Mouse (Mus musculus): ENCODE measurements around the gene Heatr5a. TPM values are rescaled to one million over a fixed set of nuclear protein-coding genes. Genes with fewer than 3 reads are reported as not detected.

The Heatr5a gene
- polyA plus RNA-seq, 1 experiment from 2014 or later = 12.7 TPM

DNA sequence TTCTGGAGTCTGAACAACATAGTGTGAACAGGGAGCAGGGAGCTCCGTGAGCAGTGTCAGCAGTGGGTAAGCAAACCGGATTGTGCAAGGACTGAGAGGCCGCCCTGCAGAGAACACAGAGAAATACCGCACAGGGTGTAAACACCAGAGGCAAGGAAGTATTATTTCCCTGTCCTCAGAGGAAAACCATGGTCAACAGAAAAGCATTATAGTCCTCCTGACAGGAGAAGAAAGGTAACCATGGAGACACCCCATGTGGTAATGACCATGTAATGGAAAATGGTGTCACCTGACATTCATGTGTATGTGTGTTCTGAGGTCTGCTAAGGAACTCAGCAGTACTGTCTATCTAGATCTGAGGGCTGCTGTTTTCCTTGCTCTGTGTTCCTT, 105.3 kb downstream of the Heatr5a start:
- no peak for DNase-seq (ENCODE audit: low spot score)
- H3K27ac ChIP-seq = no peak overlapping the region
- no peaks in the 10 kb centered on the region for H3K9me3 ChIP-seq (replicated peaks)
- H3K27me3 ChIP-seq (ENCODE audit: low read depth, poor library complexity, severe bottlenecking) = no peaks in the 10 kb centered on the region
- 73% methylated on average over 4 of the region's 4 CpGs for WGBS
- H3K4me3 ChIP-seq = no peak overlapping the region
- H3K4me1 ChIP-seq = peaks cover 30% of the 10 kb centered on the region
- H3K36me3 ChIP-seq = no peaks in the 10 kb centered on the region

DNA sequence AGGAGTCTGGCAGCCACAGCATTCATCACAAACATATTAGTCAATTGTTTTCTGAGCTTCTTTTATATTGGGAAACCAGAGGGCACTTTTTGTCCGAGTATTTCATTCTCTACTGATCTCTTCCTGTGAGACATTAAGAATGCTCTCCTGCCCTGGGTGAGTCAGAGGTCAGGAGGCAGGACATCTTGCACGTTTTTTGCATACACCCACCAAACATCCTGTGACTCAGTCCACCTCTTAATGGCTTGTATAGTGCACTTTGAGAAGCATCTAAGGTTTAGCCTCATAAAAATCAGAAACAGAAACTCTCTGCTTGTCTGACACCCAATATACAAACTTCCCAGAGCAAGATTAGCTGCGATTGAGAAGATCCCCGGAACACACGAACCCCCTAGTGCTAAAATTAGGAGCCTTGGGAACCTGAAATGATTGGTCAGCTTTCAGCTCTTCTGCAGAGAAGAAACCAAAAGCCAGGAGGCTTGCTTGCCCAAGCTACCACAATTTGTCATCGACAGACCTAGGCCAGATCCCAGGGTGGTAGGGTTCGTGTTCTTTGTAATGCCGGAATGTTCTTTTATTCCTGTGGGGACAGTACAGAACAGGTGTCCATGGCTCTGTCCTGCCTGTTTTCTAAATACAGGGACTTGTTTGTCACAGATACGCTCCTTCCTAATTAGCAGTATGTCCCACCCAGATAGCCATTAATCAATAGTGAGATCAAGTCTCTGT, 105.9 kb downstream of the Heatr5a start:
- H3K27ac ChIP-seq = no peak overlapping the region
- 67% methylated on average over 9 of the region's 9 CpGs for WGBS
- no peak for DNase-seq (ENCODE audit: low spot score)

DNA sequence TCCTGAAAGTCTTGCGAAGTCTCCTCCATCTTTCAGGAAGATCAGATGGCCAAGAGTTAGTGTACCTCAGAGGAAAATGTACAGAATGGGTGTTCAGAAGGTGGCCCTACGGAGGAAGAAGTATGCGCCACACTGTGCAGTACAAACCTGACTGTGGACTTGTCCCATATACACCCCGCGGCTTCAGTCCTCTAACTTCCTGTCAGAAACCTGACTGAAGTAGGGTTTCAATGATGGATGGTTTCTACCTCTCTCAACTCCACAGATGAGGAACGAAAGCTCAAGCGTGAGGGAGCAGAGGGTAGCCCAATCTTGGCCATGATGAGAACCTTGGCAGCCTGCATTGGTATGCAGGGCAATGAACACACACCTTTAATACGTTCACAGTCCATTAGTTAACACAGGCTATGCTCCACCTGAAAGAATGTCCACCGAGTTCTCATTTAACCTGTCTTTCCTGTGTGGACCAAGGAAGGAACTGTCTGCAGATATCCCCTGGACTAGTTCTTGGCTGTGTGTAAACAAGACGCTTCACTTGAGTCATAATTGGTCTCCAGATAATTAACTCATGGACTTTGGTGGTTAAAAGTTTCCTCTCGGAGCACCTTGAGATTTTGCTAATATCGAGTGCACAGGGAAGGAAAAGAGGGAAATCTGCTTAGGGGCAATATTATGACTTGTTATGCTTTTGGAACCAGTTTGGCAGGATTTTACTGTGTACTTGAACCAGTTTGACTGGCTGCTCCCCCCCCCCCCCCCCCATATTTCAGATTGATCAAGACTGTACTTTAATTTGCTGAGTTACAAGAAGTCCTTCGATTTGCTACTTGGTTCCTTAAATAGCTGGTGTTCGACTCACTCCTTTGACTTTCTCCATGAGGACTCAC, 107.8 kb downstream of the Heatr5a start:
- H3K36me3 ChIP-seq = no peaks in the 10 kb centered on the region
- no peak overlapping the region for H3K4me3 ChIP-seq
- DNase-seq (ENCODE audit: low spot score) = no peak
- H3K4me1 ChIP-seq = peaks cover 22% of the 10 kb centered on the region
- no peaks in the 10 kb centered on the region for H3K9me3 ChIP-seq (replicated peaks)
- H3K27ac ChIP-seq = no peak overlapping the region
- WGBS = 91% methylated on average over 14 of the region's 14 CpGs
- H3K27me3 ChIP-seq (ENCODE audit: low read depth, poor library complexity, severe bottlenecking) = no peaks in the 10 kb centered on the region

More for the DNA sequence above, 105.9 kb downstream of the Heatr5a start:
- no peaks in the 10 kb centered on the region for H3K36me3 ChIP-seq
- H3K4me3 ChIP-seq = no peak overlapping the region
- no peaks in the 10 kb centered on the region for H3K9me3 ChIP-seq (replicated peaks)
- no peaks in the 10 kb centered on the region for H3K27me3 ChIP-seq (ENCODE audit: low read depth, poor library complexity, severe bottlenecking)
- H3K4me1 ChIP-seq = peaks cover 26% of the 10 kb centered on the region

DNA sequence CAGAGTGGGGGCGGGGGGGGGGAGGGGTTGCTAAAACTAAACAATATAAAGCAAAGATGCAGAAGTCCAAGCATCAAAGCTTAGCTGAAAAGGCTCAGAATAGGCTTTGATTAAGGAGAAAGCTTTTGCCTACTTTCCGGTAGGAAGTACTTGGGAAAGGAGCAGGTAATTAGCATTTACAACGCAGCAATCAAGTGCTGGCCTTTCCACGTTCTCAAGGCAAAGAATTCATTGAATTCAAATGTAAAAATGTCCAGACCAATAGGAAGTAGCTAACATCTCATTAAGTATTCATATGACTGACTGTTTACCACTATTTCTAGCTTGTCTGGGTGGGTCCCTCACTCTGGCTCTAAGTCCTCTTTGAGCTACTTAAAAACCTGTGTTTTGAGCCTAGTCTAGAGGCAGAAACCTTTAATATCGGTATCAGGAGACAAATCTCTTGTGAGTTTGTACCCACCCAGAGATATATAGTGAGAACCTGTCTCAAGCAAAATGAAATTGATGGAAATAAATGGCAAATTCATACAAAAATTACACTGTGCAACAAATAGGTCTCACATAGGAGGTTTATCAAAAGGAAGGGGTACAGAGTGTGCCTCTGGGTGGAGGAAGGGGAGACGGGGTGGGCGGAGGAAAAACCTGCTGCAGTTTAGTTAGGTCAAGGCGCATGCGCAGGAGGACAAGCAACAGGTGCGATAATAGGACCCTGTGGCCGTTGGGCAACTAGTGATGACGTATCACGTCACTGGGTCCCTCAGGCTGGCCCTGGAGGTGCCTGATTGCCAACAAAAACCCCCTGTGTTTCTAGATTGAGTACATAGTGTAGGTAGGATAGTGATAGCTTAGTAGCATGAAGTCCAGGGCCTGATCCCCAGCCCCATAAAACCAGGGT, 112.7 kb downstream of the Heatr5a start:
- no peaks in the 10 kb centered on the region for H3K27me3 ChIP-seq (ENCODE audit: low read depth, poor library complexity, severe bottlenecking)
- H3K4me1 ChIP-seq = no peaks in the 10 kb centered on the region; the same call in 1 of the 2 replicates
- no peak overlapping the region for H3K27ac ChIP-seq
- no peaks in the 10 kb centered on the region for H3K9me3 ChIP-seq (replicated peaks)
- DNase-seq (ENCODE audit: low spot score) = no peak
- no peak overlapping the region for H3K4me3 ChIP-seq
- WGBS = 68% methylated on average over 13 of the region's 13 CpGs
- no peaks in the 10 kb centered on the region for H3K36me3 ChIP-seq

DNA sequence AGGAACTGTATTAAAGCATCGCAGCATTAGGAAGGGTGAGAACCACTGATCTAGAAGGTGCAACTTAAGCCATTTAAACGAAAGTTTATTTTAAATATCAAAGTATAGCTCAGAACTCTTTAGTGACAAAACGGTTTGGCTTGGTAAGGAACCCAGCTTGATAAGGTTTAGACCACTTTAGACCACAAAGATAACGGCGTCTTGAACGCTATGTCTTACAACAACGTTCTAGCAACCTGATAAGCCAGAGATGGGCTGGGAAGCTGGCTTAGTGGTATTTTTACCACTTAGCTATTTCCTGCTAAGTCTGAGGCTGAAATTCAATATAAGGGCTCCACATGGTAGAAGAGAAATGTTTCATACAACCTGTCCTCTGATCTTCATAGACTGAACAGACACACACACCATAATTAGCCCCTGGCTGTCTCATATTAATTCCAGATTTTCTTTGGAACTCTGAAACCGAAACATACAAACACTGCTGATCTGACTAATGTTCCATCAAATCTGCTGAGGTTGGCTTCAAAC, 114.3 kb downstream of the Heatr5a start:
- no peaks in the 10 kb centered on the region; the same call in 1 of the 2 replicates for H3K4me1 ChIP-seq

DNA sequence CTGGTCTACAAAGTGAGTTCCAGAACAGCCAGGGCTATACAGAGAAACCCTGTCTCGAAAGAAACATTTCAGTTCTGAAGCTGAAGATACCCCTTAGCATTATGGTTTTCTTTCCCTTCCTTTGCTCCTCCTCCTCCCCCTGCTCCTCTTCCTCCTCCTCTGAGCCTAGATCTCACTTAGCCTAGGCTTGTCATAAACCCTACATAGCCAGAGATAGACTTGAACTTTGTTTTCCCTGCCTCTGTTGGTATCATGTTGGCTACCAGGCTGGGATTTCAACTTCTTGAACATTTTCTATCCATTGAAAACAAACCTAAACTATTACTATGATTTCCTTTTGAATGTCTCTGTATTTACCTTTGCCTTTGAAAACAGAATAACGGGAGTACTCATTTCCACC, 115.2 kb downstream of the Heatr5a start:
- Histone ChIP-seq H3K4me3 (no peak overlapping the region), H3K27ac (no peak overlapping the region), H3K36me3 (no peaks in the 10 kb centered on the region), H3K9me3 (replicated peaks) (no peaks in the 10 kb centered on the region), H3K27me3 (ENCODE audit: low read depth, poor library complexity, severe bottlenecking) (no peaks in the 10 kb centered on the region), H3K4me1 (no peaks in the 10 kb centered on the region; the same call in 1 of the 2 replicates)
- DNase-seq (ENCODE audit: low spot score) = no peak
- whole genome bisulfite sequencing = 98% methylated on average over 2 of the region's 2 CpGs

More for the DNA sequence above, 114.3 kb downstream of the Heatr5a start:
- Histone ChIP-seq H3K27me3 (ENCODE audit: low read depth, poor library complexity, severe bottlenecking) (no peaks in the 10 kb centered on the region), H3K27ac (no peak overlapping the region), H3K36me3 (no peaks in the 10 kb centered on the region), H3K4me3 (no peak overlapping the region), H3K9me3 (replicated peaks) (no peaks in the 10 kb centered on the region)
- DNase-seq (ENCODE audit: low spot score) = no peak
- 92% methylated on average over 8 of the region's 8 CpGs for WGBS

DNA sequence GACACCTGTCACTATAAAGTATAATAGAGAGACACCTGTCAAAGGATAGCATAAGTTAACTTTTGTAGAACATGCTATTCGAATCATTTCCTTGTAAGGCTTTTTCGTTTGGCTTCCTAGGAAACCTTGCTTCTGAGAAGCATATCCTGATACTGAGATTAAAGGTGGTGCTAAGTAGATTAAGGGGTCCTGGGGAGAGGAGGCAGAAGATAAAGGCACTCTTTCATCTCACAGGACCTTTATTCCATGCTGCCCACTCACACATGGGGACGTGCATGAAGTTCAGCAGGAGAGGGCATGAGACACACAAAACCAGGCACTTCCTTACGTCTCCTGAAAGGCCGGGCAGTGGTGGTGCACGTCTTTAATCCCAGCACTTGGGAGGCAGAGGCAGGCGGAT, 115.7 kb downstream of the Heatr5a start:
- WGBS = 81% methylated on average over 7 of the region's 7 CpGs
- no peak overlapping the region for H3K4me3 ChIP-seq
- H3K36me3 ChIP-seq = no peaks in the 10 kb centered on the region
- H3K4me1 ChIP-seq = no peaks in the 10 kb centered on the region; the same call in 1 of the 2 replicates
- no peak overlapping the region for H3K27ac ChIP-seq
- H3K9me3 ChIP-seq (replicated peaks) = no peaks in the 10 kb centered on the region
- DNase-seq (ENCODE audit: low spot score) = no peak
- H3K27me3 ChIP-seq (ENCODE audit: low read depth, poor library complexity, severe bottlenecking) = no peaks in the 10 kb centered on the region

DNA sequence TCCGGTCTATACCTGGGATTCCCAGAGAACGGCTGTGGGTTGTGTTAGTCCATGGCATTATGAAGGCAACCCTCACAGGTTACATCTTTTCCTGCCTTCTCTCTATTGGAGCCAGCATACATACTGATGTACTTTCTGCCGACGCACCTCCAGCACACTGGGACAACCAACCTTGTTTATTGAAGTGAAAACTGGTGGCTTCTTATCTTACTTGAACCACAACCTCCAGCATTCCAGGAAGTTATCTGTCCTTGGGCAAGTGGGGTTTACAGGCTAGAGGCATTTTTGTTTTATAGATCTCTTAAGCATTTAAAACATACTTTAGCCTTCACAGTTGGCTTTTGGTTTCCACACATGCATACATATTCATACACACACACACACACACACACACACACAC, 119.5 kb downstream of the Heatr5a start:
- H3K27ac ChIP-seq = no peak overlapping the region
- no peaks in the 10 kb centered on the region for H3K36me3 ChIP-seq
- no peaks in the 10 kb centered on the region for H3K4me1 ChIP-seq
- no peaks in the 10 kb centered on the region for H3K27me3 ChIP-seq (ENCODE audit: low read depth, poor library complexity, severe bottlenecking)
- no peak overlapping the region for H3K4me3 ChIP-seq
- WGBS = 91% methylated on average over 4 of the region's 4 CpGs
- no peak for DNase-seq (ENCODE audit: low spot score)
- H3K9me3 ChIP-seq (replicated peaks) = no peaks in the 10 kb centered on the region

DNA sequence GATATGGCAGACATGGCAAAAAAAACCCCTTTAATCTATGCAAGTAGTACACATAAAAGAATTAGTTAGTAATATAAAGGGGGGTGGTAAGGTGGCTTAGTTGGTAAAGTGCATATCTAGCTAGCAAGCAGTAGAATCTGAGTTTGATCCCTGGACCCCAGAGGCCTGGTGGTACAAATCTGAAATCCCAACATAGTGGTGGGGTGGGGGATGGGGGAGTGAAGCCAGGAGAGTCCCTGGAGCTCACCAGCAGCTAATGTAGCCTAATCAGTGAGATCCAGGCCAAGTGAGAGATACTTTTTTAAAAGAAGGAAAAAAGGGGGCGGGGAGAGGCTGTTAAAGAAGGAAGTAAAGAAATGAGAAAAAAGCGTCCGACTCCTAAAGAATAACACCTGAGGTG, 120.0 kb downstream of the Heatr5a start:
- DNase-seq (ENCODE audit: low spot score) = no peak
- Histone ChIP-seq H3K27ac (no peak overlapping the region), H3K4me1 (no peaks in the 10 kb centered on the region), H3K9me3 (replicated peaks) (no peaks in the 10 kb centered on the region), H3K36me3 (no peaks in the 10 kb centered on the region), H3K27me3 (ENCODE audit: low read depth, poor library complexity, severe bottlenecking) (no peaks in the 10 kb centered on the region), H3K4me3 (no peak overlapping the region)
- 92% methylated on average over 3 of the region's 3 CpGs for WGBS

DNA sequence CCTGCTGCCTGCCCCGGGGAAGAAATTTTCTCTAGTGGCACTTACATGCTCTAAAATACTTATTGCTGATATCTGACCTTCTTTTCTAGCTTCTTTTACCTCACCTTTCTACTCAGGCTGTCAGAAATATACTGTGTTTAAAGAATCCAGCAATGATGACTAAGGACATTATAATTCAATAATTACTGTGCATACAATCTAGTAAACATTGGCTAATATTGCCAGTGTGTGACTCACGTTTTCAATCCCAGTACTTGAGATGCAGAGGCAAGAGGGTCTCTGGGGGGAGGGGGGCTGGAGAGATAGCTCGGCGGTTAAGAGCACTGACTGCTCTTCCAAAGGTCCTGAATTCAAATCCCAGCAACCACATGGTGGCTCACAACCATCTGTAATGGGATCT, 120.8 kb downstream of the Heatr5a start:
- Histone ChIP-seq H3K4me1 (no peaks in the 10 kb centered on the region), H3K9me3 (replicated peaks) (no peaks in the 10 kb centered on the region), H3K36me3 (no peaks in the 10 kb centered on the region), H3K27ac (no peak overlapping the region), H3K27me3 (ENCODE audit: low read depth, poor library complexity, severe bottlenecking) (no peaks in the 10 kb centered on the region), H3K4me3 (no peak overlapping the region)
- DNase-seq (ENCODE audit: low spot score) = no peak
- 87% methylated on average over 4 of the region's 4 CpGs for WGBS

DNA sequence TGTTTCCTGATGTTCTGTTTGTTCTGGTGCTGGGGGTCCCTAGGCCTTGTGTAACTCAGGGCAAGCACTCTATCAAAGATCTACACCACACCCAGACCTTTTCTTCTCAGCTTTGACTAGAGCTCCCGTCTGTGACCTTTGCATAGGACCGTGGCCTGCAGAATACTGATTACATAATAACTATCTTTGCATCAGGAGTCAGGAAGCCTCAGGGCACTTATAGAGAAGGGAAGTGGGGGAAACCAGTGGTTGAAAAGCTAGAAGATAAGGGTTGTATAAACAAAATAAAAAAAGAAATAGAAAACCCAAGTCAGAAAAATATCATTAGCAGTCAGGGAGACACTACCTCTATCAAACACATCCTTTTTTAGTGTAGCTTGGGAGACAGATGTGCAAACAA, 121.2 kb downstream of the Heatr5a start:
- WGBS = 88% methylated on average over 2 of the region's 2 CpGs
- H3K27me3 ChIP-seq (ENCODE audit: low read depth, poor library complexity, severe bottlenecking) = no peaks in the 10 kb centered on the region
- no peaks in the 10 kb centered on the region for H3K4me1 ChIP-seq
- H3K4me3 ChIP-seq = no peak overlapping the region
- no peaks in the 10 kb centered on the region for H3K9me3 ChIP-seq (replicated peaks)
- DNase-seq (ENCODE audit: low spot score) = no peak
- no peak overlapping the region for H3K27ac ChIP-seq
- H3K36me3 ChIP-seq = no peaks in the 10 kb centered on the region

DNA sequence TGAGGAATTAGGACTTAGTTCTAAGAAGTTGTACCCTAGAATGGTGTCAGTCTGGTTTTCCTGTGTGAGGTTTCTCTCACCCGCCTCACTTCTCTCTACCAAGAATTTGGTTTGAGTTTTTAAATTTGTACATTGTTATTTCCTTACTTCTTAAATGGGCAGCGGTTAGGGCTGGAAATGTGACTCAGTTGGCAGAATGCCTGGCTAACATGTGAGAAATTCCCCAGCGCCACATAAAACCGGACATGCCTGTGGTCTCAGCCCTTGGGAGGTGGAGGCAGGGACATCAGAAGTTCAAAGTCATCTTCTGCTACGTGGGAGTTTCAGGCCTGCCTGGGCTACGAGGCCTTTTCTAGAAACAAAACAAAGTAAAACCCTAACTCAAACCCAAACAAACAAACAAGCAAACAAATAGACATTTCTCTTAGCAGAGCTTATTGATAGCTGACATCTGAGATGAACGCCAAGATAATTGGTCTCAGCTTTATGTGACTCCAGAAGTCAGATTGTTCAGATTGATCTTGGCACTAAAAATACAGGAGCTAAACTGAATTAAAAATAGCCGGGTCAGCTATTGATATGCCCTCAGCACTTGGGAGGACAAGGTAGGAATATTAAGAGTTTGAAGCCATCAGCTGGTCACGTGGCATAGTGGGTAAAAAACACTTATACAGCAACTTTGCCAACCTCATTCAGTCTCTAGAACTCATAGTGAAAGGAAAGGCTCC, 123.0 kb downstream of the Heatr5a start:
- H3K27me3 ChIP-seq (ENCODE audit: low read depth, poor library complexity, severe bottlenecking) = no peaks in the 10 kb centered on the region
- peaks cover 7% of the 10 kb centered on the region; the same call in 1 of the 2 replicates for H3K4me1 ChIP-seq
- DNase-seq (ENCODE audit: low spot score) = no peak
- H3K9me3 ChIP-seq (replicated peaks) = no peaks in the 10 kb centered on the region
- WGBS = 89% methylated on average over 9 of the region's 9 CpGs
- H3K36me3 ChIP-seq = no peaks in the 10 kb centered on the region
- H3K4me3 ChIP-seq = no peak overlapping the region
- no peak overlapping the region for H3K27ac ChIP-seq
